Mouse (Mus musculus): ENCODE results near the gene Daw1. TPM values are rescaled to one million over a fixed set of nuclear protein-coding genes. Genes with fewer than 3 reads are reported as not detected.

Daw1 gene
- polyA plus RNA-seq, 2 experiments, result not detected

GRCm38 (mm10) chr1:83138721-83139120, 20.8 kb upstream of the Daw1 start:
- Histone ChIP-seq H3K9me3 (ENCODE audit: control insufficient read depth, low read length) (no peaks in the 10 kb centered on the region), H3K27me3 (ENCODE audit: control insufficient read depth, insufficient read depth, low read length) (no peaks in the 10 kb centered on the region), H3K36me3 (replicated peaks; ENCODE audit: control insufficient read depth, insufficient read depth, low read depth) (no peaks in the 10 kb centered on the region), H3K9ac (replicated peaks) (no peak overlapping the region), H3K4me2 (ENCODE audit: low read depth) (no peak overlapping the region), H3K4me3 (ENCODE audit: insufficient read depth in 1 of 2, low read depth in 2 of 2, low read length in 2 of 2) (no peak overlapping the region), H3K27ac (no peak overlapping the region), H3K4me1 (replicated peaks; ENCODE audit: control insufficient read depth in 2 of 2, insufficient read depth in 2 of 2, low read length in 1 of 2) (no peaks in the 10 kb centered on the region)
- no peak for ATAC-seq (ENCODE audit: insufficient read depth)
- TF ChIP-seq CTCF (IDR thresholded peaks at IDR 0.05; ENCODE audit: low read depth), result no peak; the same call in 1 of the 2 replicates
- TF ChIP-seq EP300 (IDR thresholded peaks at IDR 0.05; ENCODE audit: low read depth), result no peak
- WGBS (ENCODE audit: insufficient replicate concordance), result 63% methylated on average over 6 of the region's 6 CpGs
- DNase-seq (ENCODE audit: low read depth in 3 of 3, low spot score in 3 of 3), result no peak

GRCm38 (mm10) chr1:83141510-83141909, 18.0 kb upstream of the Daw1 start:
- no peaks in the 10 kb centered on the region for H3K9me3 ChIP-seq (ENCODE audit: control insufficient read depth, low read length)
- 57% methylated on average over 8 of the region's 8 CpGs for WGBS (ENCODE audit: insufficient replicate concordance)
- no peak overlapping the region for H3K4me3 ChIP-seq (ENCODE audit: insufficient read depth in 1 of 2, low read depth in 2 of 2, low read length in 2 of 2)
- no peaks in the 10 kb centered on the region for H3K27me3 ChIP-seq (ENCODE audit: control insufficient read depth, insufficient read depth, low read length)
- no peak overlapping the region for H3K9ac ChIP-seq (replicated peaks)
- no peak for TF ChIP-seq CTCF (IDR thresholded peaks at IDR 0.05; ENCODE audit: low read depth)
- no peak for TF ChIP-seq EP300 (IDR thresholded peaks at IDR 0.05; ENCODE audit: low read depth)
- no peak for ATAC-seq (ENCODE audit: insufficient read depth)
- no peak overlapping the region for H3K4me2 ChIP-seq (ENCODE audit: low read depth)
- no peaks in the 10 kb centered on the region for H3K36me3 ChIP-seq (replicated peaks; ENCODE audit: control insufficient read depth, insufficient read depth, low read depth)
- H3K27ac ChIP-seq, result no peak overlapping the region
- DNase-seq (ENCODE audit: low read depth in 3 of 3, low spot score in 3 of 3), result no peak
- H3K4me1 ChIP-seq (replicated peaks; ENCODE audit: control insufficient read depth in 2 of 2, insufficient read depth in 2 of 2, low read length in 1 of 2), result no peaks in the 10 kb centered on the region

DNA sequence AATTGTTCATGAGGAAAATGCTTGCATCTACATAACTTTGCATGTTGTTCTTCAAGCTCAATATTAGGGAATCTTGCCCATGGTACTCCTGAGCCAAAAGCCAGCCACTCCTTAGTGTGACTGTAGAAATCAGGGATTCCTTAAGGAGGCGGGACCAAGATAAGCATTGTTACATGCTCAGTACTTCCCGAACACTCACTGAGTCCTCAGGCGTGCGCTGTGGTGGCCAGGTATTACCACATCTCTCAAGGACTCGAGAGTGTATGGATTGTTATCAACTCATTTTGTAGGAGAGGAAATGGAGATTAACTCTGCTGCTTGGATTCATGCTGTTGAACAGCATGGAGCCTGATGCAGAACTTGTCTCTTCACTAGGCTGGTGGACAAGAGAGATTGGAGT, 17.5 kb upstream of the Daw1 start:
- H3K9me3 ChIP-seq (ENCODE audit: control insufficient read depth, low read length), result no peaks in the 10 kb centered on the region
- no peak for ATAC-seq (ENCODE audit: insufficient read depth)

DNA sequence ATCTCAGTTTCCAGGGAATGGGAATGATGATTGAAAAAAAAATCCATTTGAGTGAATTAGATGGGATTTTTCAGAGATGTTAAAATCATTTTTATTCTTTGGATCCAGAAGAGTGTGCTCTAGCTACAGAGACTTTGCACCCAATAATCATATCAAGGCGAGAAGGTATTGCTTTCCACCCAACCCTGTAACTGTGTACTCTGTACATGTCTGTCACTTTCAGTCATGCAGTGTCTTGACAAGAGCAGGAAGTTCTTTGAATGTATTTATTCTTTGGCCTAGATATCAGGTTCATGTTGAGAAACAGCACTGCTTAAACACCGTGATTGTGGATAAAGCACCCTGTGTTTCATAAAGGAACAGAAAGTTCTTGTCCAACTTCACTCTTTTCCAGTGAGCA, 13.0 kb upstream of the Daw1 start:
- Histone ChIP-seq H3K36me3 (replicated peaks; ENCODE audit: control insufficient read depth, insufficient read depth, low read depth) (no peaks in the 10 kb centered on the region), H3K9ac (replicated peaks) (no peak overlapping the region), H3K4me1 (replicated peaks; ENCODE audit: control insufficient read depth in 2 of 2, insufficient read depth in 2 of 2, low read length in 1 of 2) (no peaks in the 10 kb centered on the region), H3K9me3 (ENCODE audit: control insufficient read depth, low read length) (no peaks in the 10 kb centered on the region), H3K4me3 (ENCODE audit: insufficient read depth in 1 of 2, low read depth in 2 of 2, low read length in 2 of 2) (no peak overlapping the region), H3K4me2 (ENCODE audit: low read depth) (no peak overlapping the region), H3K27me3 (ENCODE audit: control insufficient read depth, insufficient read depth, low read length) (no peaks in the 10 kb centered on the region), H3K27ac (no peak overlapping the region)
- DNase-seq (ENCODE audit: low read depth in 3 of 3, low spot score in 3 of 3), result no peak
- no peak for TF ChIP-seq EP300 (IDR thresholded peaks at IDR 0.05; ENCODE audit: low read depth)
- no peak for TF ChIP-seq CTCF (IDR thresholded peaks at IDR 0.05; ENCODE audit: low read depth)
- no peak for ATAC-seq (ENCODE audit: insufficient read depth)
- WGBS (ENCODE audit: insufficient replicate concordance), result 64% methylated on average over 2 of the region's 2 CpGs

More for the DNA sequence above, 17.5 kb upstream of the Daw1 start:
- H3K27ac ChIP-seq, result no peak overlapping the region
- 57% methylated on average over 5 of the region's 5 CpGs for WGBS (ENCODE audit: insufficient replicate concordance)
- no peak overlapping the region for H3K4me3 ChIP-seq (ENCODE audit: insufficient read depth in 1 of 2, low read depth in 2 of 2, low read length in 2 of 2)
- no peak overlapping the region for H3K4me2 ChIP-seq (ENCODE audit: low read depth)
- H3K36me3 ChIP-seq (replicated peaks; ENCODE audit: control insufficient read depth, insufficient read depth, low read depth), result no peaks in the 10 kb centered on the region
- no peak for DNase-seq (ENCODE audit: low read depth in 3 of 3, low spot score in 3 of 3)
- H3K27me3 ChIP-seq (ENCODE audit: control insufficient read depth, insufficient read depth, low read length), result no peaks in the 10 kb centered on the region
- TF ChIP-seq EP300 (IDR thresholded peaks at IDR 0.05; ENCODE audit: low read depth) (no peak), CTCF (IDR thresholded peaks at IDR 0.05; ENCODE audit: low read depth) (no peak)
- H3K4me1 ChIP-seq (replicated peaks; ENCODE audit: control insufficient read depth in 2 of 2, insufficient read depth in 2 of 2, low read length in 1 of 2), result no peaks in the 10 kb centered on the region
- no peak overlapping the region for H3K9ac ChIP-seq (replicated peaks)

DNA sequence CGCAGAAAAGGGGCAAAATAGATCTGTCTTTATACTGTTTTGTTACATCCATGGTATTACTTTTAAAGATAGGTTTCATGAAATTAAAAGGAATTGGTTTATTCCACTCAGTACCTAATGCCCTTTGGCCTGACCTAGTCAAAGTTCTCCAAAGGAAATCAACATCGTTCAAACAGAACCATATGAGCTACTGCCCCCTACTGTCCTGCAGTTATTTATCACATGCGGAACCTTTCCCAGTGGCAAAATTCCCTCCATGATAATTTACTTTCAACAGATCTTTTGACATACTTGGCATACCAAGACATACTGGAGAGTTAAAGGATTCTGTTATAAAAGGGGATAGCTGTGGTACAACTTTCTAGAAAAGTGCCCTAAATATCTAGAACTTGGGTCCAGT, 9.3 kb upstream of the Daw1 start:
- Histone ChIP-seq H3K36me3 (replicated peaks; ENCODE audit: control insufficient read depth, insufficient read depth, low read depth) (no peaks in the 10 kb centered on the region), H3K9ac (replicated peaks) (no peak overlapping the region), H3K9me3 (ENCODE audit: control insufficient read depth, low read length) (no peaks in the 10 kb centered on the region), H3K4me3 (ENCODE audit: insufficient read depth in 1 of 2, low read depth in 2 of 2, low read length in 2 of 2) (no peak overlapping the region), H3K4me1 (replicated peaks; ENCODE audit: control insufficient read depth in 2 of 2, insufficient read depth in 2 of 2, low read length in 1 of 2) (no peaks in the 10 kb centered on the region), H3K27me3 (ENCODE audit: control insufficient read depth, insufficient read depth, low read length) (no peaks in the 10 kb centered on the region), H3K4me2 (ENCODE audit: low read depth) (no peak overlapping the region), H3K27ac (no peak overlapping the region)
- WGBS (ENCODE audit: insufficient replicate concordance), result 53% methylated on average over 3 of the region's 3 CpGs
- TF ChIP-seq EP300 (IDR thresholded peaks at IDR 0.05; ENCODE audit: low read depth), result no peak
- no peak for TF ChIP-seq CTCF (IDR thresholded peaks at IDR 0.05; ENCODE audit: low read depth)
- ATAC-seq (ENCODE audit: insufficient read depth) (no peak), DNase-seq (ENCODE audit: low read depth in 3 of 3, low spot score in 3 of 3) (no peak)
